7 mouse cellular contexts compared by ENCODE assay signal in the genomic region with DNA sequence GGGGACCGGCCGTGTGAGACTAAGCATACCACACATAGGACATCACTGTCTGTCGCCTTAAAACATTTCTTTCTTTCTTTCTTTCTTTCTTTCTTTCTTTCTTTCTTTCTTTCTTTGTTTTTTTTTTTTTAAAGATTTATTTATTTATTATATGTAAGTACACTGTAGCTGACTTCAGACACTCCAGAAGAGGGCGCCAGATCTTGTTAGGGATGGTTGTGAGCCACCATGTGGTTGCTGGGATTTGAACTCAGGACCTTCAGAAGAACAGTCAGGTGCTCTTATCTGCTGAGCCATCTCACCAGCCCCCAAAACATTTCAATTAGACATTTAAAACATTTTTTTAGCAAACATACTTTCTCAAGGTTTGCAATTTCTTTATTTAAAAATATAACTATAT. TPM values are rescaled to one million over a fixed set of nuclear protein-coding genes. Genes with fewer than 3 reads are reported as not detected.
DNase-seq lines count a peak whose midpoint lies in the region; ATAC-seq and TF ChIP-seq lines count a peak whose summit lies in the region.
"Not testable (repeated sequence)": the region's sequence is repeated elsewhere in the genome, so short reads cannot be mapped to it uniquely, and the experiment has no call there.
"Had no signal": no experiment of that assay in that cellular context is flagged by ENCODE, and none has a peak within 500 bp of the region (broad histone marks: within the 10 kb centered on the region; RNA-seq: fewer than 3 reads in every experiment).

No protein-coding gene starts in this region.

- H3K9ac ChIP-seq in intestine, postnatal 0 days (ENCODE audit: low read depth, low read length); liver, embryonic 14.5 days (replicated peaks); stomach, postnatal 0 days (ENCODE audit: low read length): not testable (repeated sequence)

- not testable (repeated sequence) for TF ChIP-seq EP300 in liver, embryonic 14.5 days (IDR thresholded peaks at IDR 0.05; ENCODE audit: low read depth); stomach, postnatal 0 days (optimal IDR thresholded peaks at IDR 0.05)

- POLR2A ChIA-PET in Patski (lab: Charles Lee), result interaction anchor here (1.4 kb wide), 1 partner anchor 17 kb away, joined by 3 read pairs; no protein-coding TSS in a partner anchor

- not testable (repeated sequence) for H3K4me1 ChIP-seq in intestine, postnatal 0 days (replicated peaks; ENCODE audit: control insufficient read depth, insufficient read depth, low read length); liver, embryonic 14.5 days (replicated peaks; ENCODE audit: control insufficient read depth in 2 of 2, insufficient read depth in 2 of 2, low read length in 1 of 2); stomach, postnatal 0 days (replicated peaks; ENCODE audit: control insufficient read depth, insufficient read depth)

- not testable (repeated sequence) for DNase-seq in Patski (ENCODE audit: low read depth, low spot score); layer of hippocampus, adult 2 months (ENCODE audit: low spot score in 2 of 2); liver, embryonic 14.5 days (ENCODE audit: low read depth in 3 of 3, low spot score in 3 of 3); stomach, postnatal 0 days (ENCODE audit: low spot score)
- peak; percentile 13 for DNase-seq in heart, adult 11 months

- TF ChIP-seq CTCF in Patski (IDR thresholded peaks at IDR 0.05), result peak; percentile 55
- 0 out of 2 replicates have a peak, but pooled peaks have one; percentile 17 for TF ChIP-seq CTCF in intestine, postnatal 0 days (IDR thresholded peaks at IDR 0.05; ENCODE audit: low read depth)
- peak; percentile 56 for TF ChIP-seq CTCF in layer of hippocampus, adult 2 months (conservative IDR thresholded peaks at IDR 0.05)
- TF ChIP-seq CTCF in liver, embryonic 14.5 days (IDR thresholded peaks at IDR 0.05; ENCODE audit: low read depth), result 0 out of 2 replicates have a peak, but pooled peaks have one; percentile 9
- TF ChIP-seq CTCF in stomach, postnatal 0 days (IDR thresholded peaks at IDR 0.05; ENCODE audit: low read depth), result peak; percentile 29; the same call in 1 of the 2 replicates

- ATAC-seq in Patski; intestine, postnatal 0 days; liver, embryonic 14.5 days (ENCODE audit: insufficient read depth); stomach, postnatal 0 days (ENCODE audit: low FRiP score, low TSS enrichment): not testable (repeated sequence)

- H3K36me3 ChIP-seq in intestine, postnatal 0 days (ENCODE audit: control insufficient read depth, insufficient read depth), result peaks cover 75% of the 10 kb centered on the region
- peaks cover 88% of the 10 kb centered on the region for H3K36me3 ChIP-seq in liver, embryonic 14.5 days (replicated peaks; ENCODE audit: control insufficient read depth, insufficient read depth, low read depth)
- peaks cover 27% of the 10 kb centered on the region for H3K36me3 ChIP-seq in stomach, postnatal 0 days (ENCODE audit: control insufficient read depth, insufficient read depth, low read length)

- H3K4me2 ChIP-seq in intestine, postnatal 0 days (replicated peaks; ENCODE audit: low read depth); liver, embryonic 14.5 days (ENCODE audit: low read depth); stomach, postnatal 0 days (replicated peaks; ENCODE audit: low read depth): not testable (repeated sequence)

- not testable (repeated sequence) for H3K9me3 ChIP-seq in intestine, postnatal 0 days (ENCODE audit: control insufficient read depth); liver, embryonic 14.5 days (ENCODE audit: control insufficient read depth, low read length); stomach, postnatal 0 days (ENCODE audit: control insufficient read depth, low read length)

- not testable (repeated sequence) for H3K27ac ChIP-seq in intestine, postnatal 0 days (ENCODE audit: low read depth, low read length); layer of hippocampus, adult 2 months; liver, embryonic 14.5 days; stomach, postnatal 0 days (replicated peaks)

- WGBS in intestine, postnatal 0 days, result 96% methylated on average over 4 of the region's 4 CpGs
- 85% methylated on average over 4 of the region's 4 CpGs for WGBS in liver, embryonic 14.5 days (ENCODE audit: insufficient replicate concordance)
- 95% methylated on average over 4 of the region's 4 CpGs for WGBS in stomach, postnatal 0 days

- H3K4me3 ChIP-seq in intestine, postnatal 0 days (ENCODE audit: low read depth, low read length); layer of hippocampus, adult 2 months; liver, embryonic 14.5 days (ENCODE audit: insufficient read depth in 1 of 2, low read depth in 2 of 2, low read length in 2 of 2); stomach, postnatal 0 days (ENCODE audit: low read depth, low read length): not testable (repeated sequence)

- H3K27me3 ChIP-seq in Patski; intestine, postnatal 0 days (replicated peaks; ENCODE audit: control insufficient read depth, insufficient read depth, low read length); liver, embryonic 14.5 days (ENCODE audit: control insufficient read depth, insufficient read depth, low read length); stomach, postnatal 0 days (ENCODE audit: control insufficient read depth, insufficient read depth, low read length): not testable (repeated sequence)

- CTCF ChIA-PET in Patski (lab: Charles Lee), result interaction anchor here (1.4 to 2.4 kb wide), 2 partner anchors 9 kb away, joined by 3 to 9 read pairs; no protein-coding TSS in a partner anchor

- in situ Hi-C loops in Patski (cut with MboI; ENCODE audit: low pct_unique_long_range_greater_than_20kb), result not testable (repeated sequence)

RNA-seq across cellular contexts. Expression of a gene that starts 25.2 kb away (rescaled TPM):
- 0.39 TPM for polyA plus RNA-seq in Patski (2021)
- 0.07 and 0.18 TPM in 2 replicates for polyA plus RNA-seq in intestine, postnatal 0 days (2015; fragmentation: Nextera tagmentation; extraction: Ambion mirVana)
- 1 to 10 TPM; 4.5 to 5.0 TPM for total RNA-seq in layer of hippocampus, adult 2 months (2021)
- polyA plus RNA-seq in liver, embryonic 14.5 days (2012; rRNA removed), result 0.19 and 0.24 TPM in 2 replicates
- 0.25 TPM in 1 of 2 replicates, not detected in the other for polyA plus RNA-seq in liver, embryonic 14.5 days (2014; fragmentation: Nextera tagmentation; extraction: Ambion mirVana)
- 0.42 and 0.54 TPM in 2 replicates for polyA plus RNA-seq in stomach, postnatal 0 days (2015; fragmentation: Nextera tagmentation; extraction: Ambion mirVana)
- total RNA-seq: G1E had no signal

RNA-seq across cellular contexts. Expression of a gene that starts 38.8 kb away (rescaled TPM):
- polyA plus RNA-seq in Patski (2021), result 92.8 TPM
- 11.0 and 12.0 TPM in 2 replicates for polyA plus RNA-seq in intestine, postnatal 0 days (2015; fragmentation: Nextera tagmentation; extraction: Ambion mirVana)
- total RNA-seq in layer of hippocampus, adult 2 months (2021), result 10 to 100 TPM; 79.9 to 87.5 TPM
- 14.3 and 20.7 TPM in 2 replicates for polyA plus RNA-seq in liver, embryonic 14.5 days (2012; rRNA removed)
- polyA plus RNA-seq in liver, embryonic 14.5 days (2014; fragmentation: Nextera tagmentation; extraction: Ambion mirVana), result 18.2 and 22.3 TPM in 2 replicates
- polyA plus RNA-seq in stomach, postnatal 0 days (2015; fragmentation: Nextera tagmentation; extraction: Ambion mirVana), result 9.6 and 10.2 TPM in 2 replicates

RNA-seq across cellular contexts. Expression of a gene that starts 57.8 kb away (rescaled TPM):
- 43.5 TPM for polyA plus RNA-seq in Patski (2021)
- polyA plus RNA-seq in intestine, postnatal 0 days (2015; fragmentation: Nextera tagmentation; extraction: Ambion mirVana), result 65.1 and 65.7 TPM in 2 replicates
- 10 to 100 TPM; 55.1 to 62.6 TPM for total RNA-seq in layer of hippocampus, adult 2 months (2021)
- 9.7 and 10.0 TPM in 2 replicates for polyA plus RNA-seq in liver, embryonic 14.5 days (2012; rRNA removed)
- polyA plus RNA-seq in liver, embryonic 14.5 days (2014; fragmentation: Nextera tagmentation; extraction: Ambion mirVana), result 25.6 and 26.7 TPM in 2 replicates
- 46.4 and 50.4 TPM in 2 replicates for polyA plus RNA-seq in stomach, postnatal 0 days (2015; fragmentation: Nextera tagmentation; extraction: Ambion mirVana)
